Mouse (Mus musculus): Measurements from ENCODE around the gene Syt7.

DNA sequence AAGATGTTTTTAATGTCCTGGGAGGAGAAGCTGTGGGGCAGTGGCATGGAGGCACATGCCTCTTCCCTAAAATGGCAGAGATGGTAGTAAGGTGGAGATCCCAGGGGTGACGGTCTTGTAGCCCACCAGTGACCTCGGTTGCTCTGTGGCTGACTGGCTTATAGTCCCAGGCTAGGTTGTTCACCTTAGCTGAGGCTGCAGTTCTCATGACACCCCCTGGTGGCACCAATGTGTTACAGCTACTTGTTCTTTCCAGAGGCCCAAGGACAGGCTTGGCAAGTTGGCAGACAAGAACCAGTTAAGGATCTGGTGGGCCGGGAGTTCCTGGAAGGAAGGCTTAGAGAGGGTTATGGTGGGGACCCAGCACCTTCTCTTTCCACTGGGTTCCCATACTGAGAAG lies 47.0 kb downstream of the Syt7 start:
- TF ChIP-seq POLR2A (IDR thresholded peaks at IDR 0.05; ENCODE audit: borderline replicate concordance, extremely low read depth, low read depth, low read length), result no peak
- TF ChIP-seq CTCF (IDR thresholded peaks at IDR 0.05; ENCODE audit: insufficient read depth, low read length), result peak; percentile 83
